Mouse (Mus musculus) ES-E14 (cell line): Measurements from ENCODE around the gene Prss48.

Source experiments
- CHD2 ChIP-seq: IDR thresholded peaks from 2 replicates; pipeline ENCODE4 v1.6.1; 2014; ENCODE audit warnings: mild to moderate bottlenecking, low read depth, low read length, inconsistent platforms
- HCFC1 ChIP-seq: IDR thresholded peaks from 2 replicates; pipeline ENCODE4 v1.6.1; 2012; ENCODE audit warnings: low read length, inconsistent platforms, borderline replicate concordance; ENCODE audit not compliant: insufficient read depth
- MAFK ChIP-seq: IDR thresholded peaks from 2 replicates; pipeline ENCODE4 v1.6.1; 2014; ENCODE audit warnings: mild to moderate bottlenecking, low read depth, low read length, inconsistent platforms; ENCODE audit not compliant: insufficient read depth
- ZC3H11A ChIP-seq: IDR thresholded peaks from 2 replicates; pipeline ENCODE4 v1.6.1; 2012; ENCODE audit warnings: low read depth, mild to moderate bottlenecking, inconsistent platforms, low read length, borderline replicate concordance
- ZNF384 ChIP-seq: IDR thresholded peaks from 2 replicates; pipeline ENCODE4 v1.6.1; 2012; ENCODE audit warnings: low read depth, low read length, inconsistent platforms

DNA sequence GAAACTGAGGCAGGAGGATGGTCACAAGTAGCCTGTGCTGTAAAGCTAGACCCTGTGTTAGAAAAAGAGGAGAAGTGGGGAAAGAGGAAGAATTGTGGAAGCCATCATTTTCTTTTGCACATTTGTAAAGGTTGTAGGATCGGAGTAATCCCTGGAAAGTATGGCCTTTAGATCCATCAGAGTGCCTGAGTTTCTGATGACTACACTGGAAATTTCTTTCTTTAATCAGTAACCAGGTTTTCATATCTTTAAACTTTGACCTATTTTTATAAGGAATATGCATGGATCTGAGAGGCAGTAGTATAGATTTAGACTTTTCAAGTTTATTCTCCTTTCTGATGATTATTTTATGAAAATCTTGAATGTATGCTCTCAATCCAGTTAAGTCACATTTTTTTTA, 14.7 kb upstream of the Prss48 start:
- no peak for TF ChIP-seq MAFK
- TF ChIP-seq ZNF384: no peak
- TF ChIP-seq CHD2: no peak
- no peak for TF ChIP-seq ZC3H11A
- TF ChIP-seq HCFC1: no peak
